ENCODE assay signal across 25 mouse cellular contexts in the genomic region with DNA sequence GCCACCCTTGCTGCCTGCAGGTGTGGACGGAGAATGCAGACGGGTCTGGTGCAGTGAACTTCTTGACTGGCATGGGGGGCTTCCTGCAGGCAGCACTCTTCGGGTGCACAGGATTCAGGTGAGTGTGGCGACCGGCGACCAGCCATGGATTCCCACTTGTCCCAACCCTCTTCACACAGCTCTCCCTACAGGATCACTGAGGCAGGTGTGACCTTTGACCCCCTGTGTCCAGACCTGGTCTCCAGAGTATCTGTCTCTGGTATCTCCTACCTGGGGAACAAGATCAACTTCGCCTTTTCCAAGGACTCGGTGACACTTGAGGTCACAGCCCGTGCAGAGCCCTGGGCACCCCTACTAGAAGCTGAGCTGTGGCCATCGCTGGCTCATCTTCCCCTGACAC. TPM values are rescaled to one million over a fixed set of nuclear protein-coding genes. Genes with fewer than 3 reads are reported as not detected.
A peak's percentile ranks its signal among the peaks of the same experiment; 100 is the strongest.
DNase-seq lines count a peak whose midpoint lies in the region; ATAC-seq and TF ChIP-seq lines count a peak whose summit lies in the region.
"Had no signal": no experiment of that assay in that cellular context is flagged by ENCODE, and none has a peak within 500 bp of the region (broad histone marks: within the 10 kb centered on the region; RNA-seq: fewer than 3 reads in every experiment).

No protein-coding gene starts in this region.

- no peaks in the 10 kb centered on the region for H3K27me3 ChIP-seq in embryonic facial prominence, embryonic 13.5 days
- H3K27me3 ChIP-seq in embryonic facial prominence, embryonic 10.5 days (replicated peaks; ENCODE audit: low read depth, poor library complexity, severe bottlenecking): no peaks in the 10 kb centered on the region
- H3K27me3 ChIP-seq in heart, embryonic 14.5 days (ENCODE audit: control insufficient read depth, insufficient read depth, low read length): no peaks in the 10 kb centered on the region
- no peaks in the 10 kb centered on the region for H3K27me3 ChIP-seq in spleen, adult 2 months (ENCODE audit: control insufficient read depth, insufficient read depth, low read length)
- H3K27me3 ChIP-seq: CH12.LX; hindbrain, embryonic 15.5 days; limb, embryonic 13.5 days; midbrain, embryonic 15.5 days had no signal

- H3K36me3 ChIP-seq in embryonic facial prominence, embryonic 13.5 days: peaks cover 68% of the 10 kb centered on the region
- peaks cover 62% of the 10 kb centered on the region for H3K36me3 ChIP-seq in embryonic facial prominence, embryonic 10.5 days (replicated peaks)
- H3K36me3 ChIP-seq in heart, embryonic 14.5 days (ENCODE audit: control insufficient read depth, insufficient read depth, low read length): peaks cover 52% of the 10 kb centered on the region
- H3K36me3 ChIP-seq in spleen, adult 2 months (ENCODE audit: control insufficient read depth, insufficient read depth, low read length): no peaks in the 10 kb centered on the region
- H3K36me3 ChIP-seq: hindbrain, embryonic 15.5 days; midbrain, embryonic 15.5 days had no signal

- H3K27ac ChIP-seq in embryonic facial prominence, embryonic 13.5 days: 0 out of 2 replicates have a peak overlapping the region, but pooled peaks have one; percentile 16
- no peak overlapping the region for H3K27ac ChIP-seq in embryonic facial prominence, embryonic 10.5 days (replicated peaks)
- H3K27ac ChIP-seq in heart, embryonic 14.5 days (replicated peaks in 1 of 2; ENCODE audit: control insufficient read depth in 1 of 2, insufficient read depth in 1 of 2, low read depth in 2 of 2, low read length in 2 of 2): peak overlapping the region; percentile 26 to 74; a peak in 3 of 4 replicates
- peak overlapping the region; percentile 36 for H3K27ac ChIP-seq in spleen, adult 2 months (ENCODE audit: insufficient read depth, low read length)
- H3K27ac ChIP-seq: hindbrain, embryonic 15.5 days; limb, embryonic 13.5 days; midbrain, embryonic 15.5 days had no signal

- ATAC-seq in embryonic facial prominence, embryonic 13.5 days (ENCODE audit: insufficient number of reproducible peaks, insufficient read depth, low FRiP score, low TSS enrichment, low read depth): no peak
- no peak for ATAC-seq in heart, embryonic 14.5 days (ENCODE audit: insufficient number of reproducible peaks, insufficient read depth, low FRiP score, low read depth)
- ATAC-seq: forebrain, embryonic 16.5 days; midbrain, embryonic 15.5 days had no signal

- no peaks in the 10 kb centered on the region for H3K9me3 ChIP-seq in embryonic facial prominence, embryonic 13.5 days
- no peaks in the 10 kb centered on the region for H3K9me3 ChIP-seq in embryonic facial prominence, embryonic 10.5 days
- H3K9me3 ChIP-seq in heart, embryonic 14.5 days (ENCODE audit: control insufficient read depth, low read length): no peaks in the 10 kb centered on the region
- H3K9me3 ChIP-seq: hindbrain, embryonic 15.5 days; limb, embryonic 13.5 days; midbrain, embryonic 15.5 days had no signal

- H3K4me3 ChIP-seq in embryonic facial prominence, embryonic 13.5 days: no peak overlapping the region
- H3K4me3 ChIP-seq in embryonic facial prominence, embryonic 10.5 days: no peak overlapping the region
- no peak overlapping the region for H3K4me3 ChIP-seq in heart, embryonic 14.5 days (ENCODE audit: control insufficient read depth in 1 of 2, insufficient read depth in 1 of 2, low read depth in 1 of 2, low read length in 2 of 2)
- H3K4me3 ChIP-seq in spleen, adult 2 months (ENCODE audit: extremely low read depth, insufficient read depth, insufficient read length): no peak overlapping the region
- H3K4me3 ChIP-seq: erythroblast, embryonic 14.5 days; hindbrain, embryonic 15.5 days; limb, embryonic 13.5 days; midbrain, embryonic 15.5 days had no signal

- no peak for DNase-seq in embryonic facial prominence, embryonic 10.5 days (ENCODE audit: low spot score)
- no peak for DNase-seq in heart, postnatal 4 days
- DNase-seq in spleen, adult 2 months (ENCODE audit: low read depth in 1 of 2, low spot score in 2 of 2): no peak
- DNase-seq in spleen, postnatal 4 days (ENCODE audit: low spot score in 2 of 2): no peak
- no peak for DNase-seq in adipocyte (ENCODE audit: low spot score)
- no peak for DNase-seq in testis, postnatal 10 days (ENCODE audit: low spot score)
- DNase-seq: cerebellum, adult 18-20 months; cerebellum, postnatal 36 days; kidney, postnatal 4 days; right cerebral cortex, adult 18-20 months; thymus, postnatal 14 days had no signal

- WGBS in embryonic facial prominence, embryonic 13.5 days: 88% methylated on average over 10 of the region's 10 CpGs
- 92% methylated on average over 10 of the region's 10 CpGs for WGBS in embryonic facial prominence, embryonic 10.5 days
- WGBS in heart, embryonic 14.5 days: 85% methylated on average over 10 of the region's 10 CpGs
- 88% methylated on average over 10 of the region's 10 CpGs for WGBS in spleen, adult 2 months

- H3K4me1 ChIP-seq in embryonic facial prominence, embryonic 13.5 days: peaks cover 31% of the 10 kb centered on the region
- peaks cover 31% of the 10 kb centered on the region for H3K4me1 ChIP-seq in embryonic facial prominence, embryonic 10.5 days
- peaks cover 28 to 32% of the 10 kb centered on the region in 2 experiments for H3K4me1 ChIP-seq in heart, embryonic 14.5 days (ENCODE audit: control insufficient read depth in 2 of 2, insufficient read depth in 2 of 2, low read length in 2 of 2)
- peaks cover 26% of the 10 kb centered on the region; the same call in 1 of the 2 replicates for H3K4me1 ChIP-seq in spleen, adult 2 months (ENCODE audit: control insufficient read depth, insufficient read depth, insufficient read length)

- TF ChIP-seq POLR2A in spleen, adult 2 months (IDR thresholded peaks at IDR 0.05; ENCODE audit: low read depth, low read length): no peak

- TF ChIP-seq CTCF in spleen, adult 2 months (IDR thresholded peaks at IDR 0.05; ENCODE audit: extremely low read depth, insufficient read depth, insufficient read length, insufficient replicate concordance): no peak

- H3K4me2 ChIP-seq in embryonic facial prominence, embryonic 13.5 days: no peak overlapping the region
- no peak overlapping the region for H3K4me2 ChIP-seq in heart, embryonic 14.5 days (ENCODE audit: low read length)
- H3K4me2 ChIP-seq: hindbrain, embryonic 15.5 days; limb, embryonic 13.5 days; midbrain, embryonic 15.5 days had no signal

- H3K9ac ChIP-seq in embryonic facial prominence, embryonic 13.5 days: no peak overlapping the region
- no peak overlapping the region for H3K9ac ChIP-seq in heart, embryonic 14.5 days (ENCODE audit: low read length)
- H3K9ac ChIP-seq: hindbrain, embryonic 15.5 days; limb, embryonic 13.5 days; midbrain, embryonic 15.5 days had no signal

RNA-seq across cellular contexts. Expression of gene Ifitm5, which starts 3.8 kb away (rescaled TPM):
- 32.4 and 56.7 TPM in 2 replicates for polyA plus RNA-seq in embryonic facial prominence, embryonic 13.5 days (2015; fragmentation: Nextera tagmentation; extraction: Ambion mirVana)
- polyA plus RNA-seq in embryonic facial prominence, embryonic 10.5 days (2016; fragmentation: Nextera tagmentation; extraction: Ambion mirVana): 2.9 and 3.8 TPM in 2 replicates
- polyA plus RNA-seq in heart, embryonic 14.5 days (2014; fragmentation: Nextera tagmentation; extraction: Ambion mirVana): 0.65 and 0.82 TPM in 2 replicates
- total RNA-seq in heart, postnatal 4 days (2021): 1 to 10 TPM in 1 of 2 experiments, under 1 TPM in 1; 0.72 to 1.4 TPM
- polyA plus RNA-seq in spleen, adult 2 months (2012; rRNA removed): 1.2 and 1.3 TPM in 2 replicates
- total RNA-seq: granulocyte monocyte progenitor cell, adult 5-6 weeks; layer of hippocampus, postnatal 10 days; left cerebral cortex, postnatal 10 days had no signal
- polyA plus RNA-seq: erythroblast, embryonic 14.5 days had no signal

RNA-seq across cellular contexts. Expression of gene Pgghg, which starts 5.1 kb away (rescaled TPM):
- polyA plus RNA-seq in embryonic facial prominence, embryonic 13.5 days (2015; fragmentation: Nextera tagmentation; extraction: Ambion mirVana): 25.1 and 25.7 TPM in 2 replicates
- 13.5 and 14.3 TPM in 2 replicates for polyA plus RNA-seq in embryonic facial prominence, embryonic 10.5 days (2016; fragmentation: Nextera tagmentation; extraction: Ambion mirVana)
- polyA plus RNA-seq in heart, embryonic 14.5 days (2014; fragmentation: Nextera tagmentation; extraction: Ambion mirVana): 11.4 and 13.0 TPM in 2 replicates
- total RNA-seq in heart, postnatal 4 days (2021): 1 to 10 TPM; 8.4 to 8.7 TPM
- polyA plus RNA-seq in spleen, adult 2 months (2012; rRNA removed): 21.2 and 26.0 TPM in 2 replicates

RNA-seq across cellular contexts. Expression of gene Gm45717, which starts 9.4 kb away (rescaled TPM):
- polyA plus RNA-seq in embryonic facial prominence, embryonic 13.5 days (2015; fragmentation: Nextera tagmentation; extraction: Ambion mirVana): 1.1 TPM in 1 of 2 replicates, not detected in the other
- 0.52 TPM in 1 of 2 replicates, not detected in the other for polyA plus RNA-seq in embryonic facial prominence, embryonic 10.5 days (2016; fragmentation: Nextera tagmentation; extraction: Ambion mirVana)
- polyA plus RNA-seq in heart, embryonic 14.5 days (2014; fragmentation: Nextera tagmentation; extraction: Ambion mirVana): not detected in 2 replicates
- not detected for total RNA-seq in heart, postnatal 4 days (2021)
- not detected in 2 replicates for polyA plus RNA-seq in spleen, adult 2 months (2012; rRNA removed)
- total RNA-seq: adrenal gland, postnatal 14 days; CH12.LX; granulocyte monocyte progenitor cell, adult 5-6 weeks; layer of hippocampus, postnatal 10 days; left cerebral cortex, postnatal 10 days had no signal
- polyA plus RNA-seq: erythroblast, embryonic 14.5 days; forebrain, embryonic 16.5 days; hindbrain, embryonic 15.5 days; limb, embryonic 13.5 days; lung, embryonic 16.5 days; midbrain, embryonic 15.5 days; stomach, embryonic 16.5 days had no signal

RNA-seq across cellular contexts. Expression of gene Ifitm2, which starts 9.5 kb away (rescaled TPM):
- 1,314 and 1,591 TPM in 2 replicates for polyA plus RNA-seq in embryonic facial prominence, embryonic 13.5 days (2015; fragmentation: Nextera tagmentation; extraction: Ambion mirVana)
- 602 and 668 TPM in 2 replicates for polyA plus RNA-seq in embryonic facial prominence, embryonic 10.5 days (2016; fragmentation: Nextera tagmentation; extraction: Ambion mirVana)
- 615 and 692 TPM in 2 replicates for polyA plus RNA-seq in heart, embryonic 14.5 days (2014; fragmentation: Nextera tagmentation; extraction: Ambion mirVana)
- total RNA-seq in heart, postnatal 4 days (2021): 100 to 1,000 TPM; 178 to 182 TPM
- 279 and 436 TPM in 2 replicates for polyA plus RNA-seq in spleen, adult 2 months (2012; rRNA removed)

RNA-seq across cellular contexts. Expression of gene Ifitm1, which starts 20.7 kb away (rescaled TPM):
- polyA plus RNA-seq in embryonic facial prominence, embryonic 13.5 days (2015; fragmentation: Nextera tagmentation; extraction: Ambion mirVana): 91.5 and 101 TPM in 2 replicates
- polyA plus RNA-seq in embryonic facial prominence, embryonic 10.5 days (2016; fragmentation: Nextera tagmentation; extraction: Ambion mirVana): 8.7 and 13.4 TPM in 2 replicates
- 7.4 and 8.3 TPM in 2 replicates for polyA plus RNA-seq in heart, embryonic 14.5 days (2014; fragmentation: Nextera tagmentation; extraction: Ambion mirVana)
- 1 to 10 TPM; 2.6 to 3.0 TPM for total RNA-seq in heart, postnatal 4 days (2021)
- polyA plus RNA-seq in spleen, adult 2 months (2012; rRNA removed): 159 and 265 TPM in 2 replicates
